Mouse (Mus musculus) lung, postnatal 4 days (tissue): Measurements from ENCODE around the gene Pglyrp1.
A peak's percentile ranks its signal among the peaks of the same experiment; 100 is the strongest.

ENCODE experiments used
- DNase-seq, 2 experiments: peaks; one replicate each; pipeline ENCODE4 v3.0.0; 2021

The Pglyrp1 gene

DNA sequence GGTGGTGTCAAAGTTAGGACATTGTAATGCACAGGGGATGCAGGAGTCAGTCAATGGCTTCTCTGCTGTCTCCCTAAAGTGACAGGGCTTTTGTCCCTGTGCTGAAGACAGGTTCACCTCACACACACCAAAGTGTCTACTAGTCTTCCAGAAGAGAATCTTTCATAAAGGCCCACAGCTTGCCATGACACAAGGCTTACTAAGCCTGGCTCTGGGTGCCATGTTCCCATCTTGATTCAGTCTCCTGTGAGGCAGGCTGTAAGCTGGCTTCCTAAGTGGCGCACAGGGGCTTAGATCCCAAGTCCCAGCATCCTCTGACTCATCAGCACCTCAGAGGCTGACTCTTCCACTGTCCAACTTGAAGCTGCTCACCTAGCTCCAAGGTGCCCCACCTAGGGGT is 15.8 kb downstream of the Pglyrp1 start:
- no peak for DNase-seq

DNA sequence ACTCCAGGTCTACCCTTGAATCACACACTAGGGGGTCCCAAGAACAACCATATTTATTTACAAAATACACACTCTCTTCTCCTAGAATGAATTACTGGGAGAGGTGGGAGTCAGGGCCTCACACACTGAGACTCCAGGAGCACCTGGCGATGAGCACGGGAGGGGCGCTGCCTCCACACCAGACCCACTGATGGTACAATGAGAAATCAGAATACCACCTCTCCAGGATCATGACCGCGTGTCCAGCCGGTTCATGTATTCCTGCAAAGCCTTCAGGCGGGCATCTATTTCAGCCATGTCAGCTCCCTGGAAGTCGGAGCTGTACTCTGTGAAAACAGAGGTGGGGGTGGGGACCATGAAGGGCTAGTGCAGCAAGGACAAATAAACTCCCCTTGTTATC is 19.7 kb downstream of the Pglyrp1 start:
- DNase-seq: no peak

DNA sequence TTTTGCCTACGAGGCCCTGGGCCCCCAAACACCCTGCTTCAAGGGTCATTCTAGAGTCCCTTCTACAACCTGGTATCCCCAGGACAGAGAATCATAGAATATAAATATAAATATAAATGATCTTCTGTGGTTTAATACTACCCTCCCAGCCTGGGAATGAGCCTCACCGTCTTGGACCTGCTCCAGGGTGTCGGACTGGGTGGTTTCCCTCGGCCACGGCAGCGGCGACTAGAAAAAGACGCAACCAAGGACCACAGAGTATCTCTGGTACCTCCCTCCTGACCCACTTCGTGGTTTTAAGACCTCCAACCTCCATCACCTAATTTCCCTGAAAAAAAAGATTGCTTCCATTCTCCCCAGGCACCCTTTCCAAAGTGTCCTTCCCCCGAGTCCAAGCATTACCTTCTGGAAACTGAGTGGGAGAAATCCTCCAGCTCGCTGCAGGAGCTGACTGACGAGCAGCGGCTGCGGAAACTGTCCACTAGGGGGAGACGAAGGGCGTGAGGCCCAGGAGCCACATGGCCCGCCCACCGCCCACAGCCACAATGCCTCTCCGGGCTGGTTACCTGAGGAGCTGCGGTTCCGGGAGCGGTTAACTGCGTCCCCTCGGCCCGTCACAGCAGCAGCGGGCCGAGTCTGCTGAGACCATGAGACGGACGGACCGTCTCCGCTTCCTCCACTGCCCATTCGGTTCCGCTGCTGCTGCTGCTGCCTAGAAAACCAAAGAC is 20.9 kb downstream of the Pglyrp1 start:
- DNase-seq: peak; percentile 86 to 90

DNA sequence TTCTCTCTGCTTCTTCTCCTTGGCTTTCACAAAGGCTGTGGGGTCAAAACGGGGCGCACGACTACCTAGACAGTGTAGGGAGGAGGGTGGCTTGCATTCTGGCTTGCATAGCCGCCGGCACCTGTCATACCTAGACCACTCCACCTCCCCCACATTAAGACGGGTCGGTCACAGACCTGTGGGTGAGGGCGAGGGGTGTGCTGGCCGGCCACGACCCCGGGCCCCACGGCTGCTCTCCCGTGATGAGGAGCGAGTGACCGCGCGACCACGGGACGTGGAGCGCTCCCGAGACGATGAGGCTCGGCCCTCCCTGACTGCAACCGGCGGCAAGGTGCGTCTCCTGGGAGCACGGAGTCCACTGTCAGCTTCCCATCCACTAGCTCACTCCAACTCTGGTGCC is 21.9 kb downstream of the Pglyrp1 start:
- no peak for DNase-seq

DNA sequence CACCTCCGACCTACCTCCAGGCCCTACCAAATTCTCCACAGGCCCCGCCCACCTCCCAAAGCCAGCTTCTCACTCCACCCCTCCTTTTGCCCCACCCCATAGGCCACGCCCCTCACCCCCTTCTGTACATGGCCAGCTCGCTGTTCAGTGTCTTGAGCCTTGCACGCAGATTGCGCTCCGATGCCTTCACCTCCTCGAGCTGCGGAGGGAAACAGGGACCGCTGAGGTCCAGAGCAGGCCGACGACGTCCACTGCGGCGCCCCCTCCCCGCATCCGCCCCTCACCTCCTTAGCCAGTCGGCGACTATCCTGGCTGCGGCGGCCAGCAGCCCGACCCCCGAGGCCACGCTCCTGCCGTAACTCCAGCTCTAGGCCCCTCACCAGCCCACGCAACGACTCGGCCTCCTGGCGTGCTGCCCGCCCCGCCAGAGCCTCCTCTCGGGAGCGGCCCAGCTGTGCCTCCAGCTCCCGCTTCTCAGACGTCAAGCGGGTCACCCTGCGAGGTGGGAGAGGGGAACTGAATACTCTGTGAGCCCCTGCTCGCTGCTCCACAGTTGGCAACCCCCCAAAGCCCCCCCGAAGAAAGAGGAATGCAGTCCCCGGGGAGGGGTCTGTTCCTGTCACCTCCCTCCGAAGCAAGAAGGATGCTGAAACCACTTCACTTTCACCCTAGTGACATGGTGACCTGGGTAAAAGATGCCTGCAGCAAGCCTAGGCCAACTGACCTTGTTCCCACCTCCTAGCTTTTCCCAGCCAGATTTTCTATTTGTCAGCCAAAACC is 22.7 kb downstream of the Pglyrp1 start:
- DNase-seq: peak; percentile 77 to 80

DNA sequence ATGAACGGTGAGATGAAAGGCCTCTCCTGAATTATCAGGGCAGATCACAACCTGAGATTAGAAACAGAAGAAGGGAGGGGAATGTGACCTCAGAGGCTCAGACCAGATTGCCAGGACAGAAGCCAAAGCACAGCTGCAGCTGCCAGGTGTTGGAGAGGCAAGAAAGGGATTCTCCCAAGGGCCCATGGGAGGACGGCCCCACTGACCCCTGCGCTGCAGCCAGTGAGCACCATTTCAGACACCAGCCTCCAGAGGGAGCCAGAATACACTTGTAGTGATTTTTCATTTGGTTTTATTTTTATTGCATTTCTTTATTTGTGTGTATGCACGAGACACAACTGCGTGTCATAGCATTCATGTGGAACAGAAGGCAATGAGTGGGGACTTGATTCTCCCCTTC is 25.4 kb downstream of the Pglyrp1 start:
- DNase-seq: peak in 1 of 2 experiments; percentile 51

DNA sequence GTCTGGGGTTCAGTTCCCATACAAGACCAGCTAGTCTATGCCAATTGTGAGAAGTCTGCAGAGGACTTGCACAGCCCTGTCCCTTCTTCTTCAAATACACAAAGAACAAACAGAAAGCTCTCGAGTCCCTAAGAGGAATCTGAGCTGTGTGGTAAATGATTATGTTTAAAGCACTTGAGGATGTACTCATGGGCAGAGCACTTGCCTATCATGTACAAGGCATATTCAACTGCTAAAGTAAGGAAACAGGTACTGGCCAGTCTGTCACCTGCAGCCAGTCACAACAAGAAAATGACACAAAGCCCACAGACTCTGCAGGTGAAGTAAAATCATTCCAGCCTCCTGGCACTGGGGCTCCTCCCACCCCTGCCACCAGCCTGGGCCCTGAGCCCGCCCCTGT is 29.4 kb downstream of the Pglyrp1 start:
- no peak for DNase-seq

DNA sequence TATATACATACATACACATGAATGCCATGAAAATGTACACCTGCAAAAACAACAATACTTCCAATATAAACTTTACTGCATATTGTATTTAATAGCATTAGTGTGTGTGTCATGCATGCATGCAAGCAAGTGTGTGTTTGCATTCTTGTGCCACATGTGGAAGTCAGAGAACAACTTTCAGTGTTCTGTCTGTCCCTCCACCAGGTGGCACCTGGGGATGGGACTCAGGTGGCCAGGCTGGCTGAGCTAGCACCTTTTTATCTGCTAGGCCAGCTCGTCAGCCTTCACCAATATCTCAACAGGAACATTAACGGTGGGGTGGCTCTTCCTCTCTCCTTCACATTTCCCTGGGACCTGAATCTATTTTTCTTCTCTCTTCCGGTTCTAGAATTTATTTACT is 31.4 kb downstream of the Pglyrp1 start:
- DNase-seq: no peak

DNA sequence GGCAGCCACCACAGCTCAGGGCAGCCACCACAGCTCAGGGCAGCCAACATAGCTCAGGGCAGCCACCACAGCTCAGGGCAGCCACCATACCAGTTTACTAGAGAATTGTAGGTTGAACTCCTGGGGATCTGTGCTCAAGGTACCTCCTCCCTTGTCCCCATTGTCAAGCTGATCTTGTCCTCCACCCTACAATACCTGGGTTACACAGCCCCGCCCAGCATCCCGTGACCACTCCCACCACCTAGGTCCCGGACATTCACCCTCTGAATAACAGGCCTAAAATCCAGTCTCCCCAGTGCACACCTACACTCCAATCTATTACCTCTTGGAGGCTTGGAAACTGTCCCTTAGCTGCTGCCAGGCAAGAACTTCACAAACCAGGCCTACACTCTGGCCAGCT is 33.8 kb downstream of the Pglyrp1 start:
- DNase-seq: no peak

DNA sequence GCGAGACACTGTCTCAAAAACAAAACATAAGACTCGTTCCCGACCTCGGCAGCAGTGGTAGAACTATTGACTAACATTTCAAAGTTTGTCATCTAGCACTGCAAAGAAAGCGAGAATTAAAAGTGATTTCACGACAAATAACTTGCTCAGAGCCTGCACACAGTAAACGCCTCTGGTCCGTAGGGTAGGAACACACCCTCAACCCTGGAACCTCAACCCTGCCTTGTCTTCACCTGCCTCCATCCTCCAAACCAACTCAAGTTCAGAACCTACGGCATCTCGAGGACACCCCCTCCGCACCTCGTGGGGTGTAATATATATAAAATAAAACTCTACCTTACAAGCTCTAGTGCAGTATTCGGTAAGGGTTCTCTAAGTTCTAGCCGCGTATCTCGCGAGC is 38.7 kb downstream of the Pglyrp1 start:
- no peak for DNase-seq

DNA sequence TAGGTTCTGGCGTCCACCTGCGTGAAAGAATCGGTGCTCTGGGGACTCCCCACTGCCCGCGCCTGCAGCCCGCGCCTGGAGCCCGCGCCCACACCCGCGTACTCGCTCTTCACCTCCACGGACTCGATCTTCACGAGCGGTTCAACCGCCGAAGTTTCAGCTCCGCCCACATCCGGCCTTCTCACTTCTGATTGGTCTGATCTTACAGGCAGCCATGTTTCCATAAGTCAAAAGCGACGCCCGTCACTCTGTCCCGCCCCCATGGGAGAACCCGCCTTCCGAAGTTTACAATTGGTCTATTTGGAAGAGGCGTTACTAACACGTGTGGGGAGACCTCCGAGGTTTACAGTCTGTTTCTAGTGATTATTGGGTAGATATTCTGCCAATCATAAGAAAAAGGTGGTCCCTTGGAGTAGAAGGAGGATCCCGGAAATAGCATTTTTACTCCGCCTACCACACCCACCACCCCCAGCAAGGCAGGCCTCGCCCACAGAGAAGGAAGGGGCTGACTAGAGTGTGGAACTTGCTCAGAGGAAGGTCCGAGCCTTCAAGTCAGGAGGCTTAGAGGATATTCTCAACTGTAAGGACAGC is 39.2 kb downstream of the Pglyrp1 start, which contains the start of gene Ccdc61:
Ccdc61 (minus strand) TSS at position 175 of the 591 bp plus-strand sequence.
- peak; percentile 97 to 98 for DNase-seq

DNA sequence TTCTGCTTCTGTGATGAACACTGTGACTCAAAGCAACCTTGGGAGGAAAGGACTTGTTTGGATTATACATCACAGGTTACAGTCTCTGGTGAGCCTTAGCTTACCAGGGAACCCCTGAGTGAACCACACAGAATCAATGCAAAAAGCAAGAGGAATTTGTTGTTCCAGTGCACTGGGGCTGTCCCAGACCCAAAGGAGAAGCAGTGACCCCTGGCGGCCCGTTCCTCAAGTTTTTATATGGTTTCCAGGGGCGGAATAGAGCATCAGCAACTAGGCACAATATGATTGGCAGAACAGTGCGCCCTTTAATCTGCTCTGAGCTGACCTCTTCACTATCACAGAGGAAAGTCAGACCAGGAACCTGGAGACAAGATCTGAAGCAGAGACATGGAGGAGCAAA is 45.1 kb downstream of the Pglyrp1 start:
- no peak for DNase-seq

DNA sequence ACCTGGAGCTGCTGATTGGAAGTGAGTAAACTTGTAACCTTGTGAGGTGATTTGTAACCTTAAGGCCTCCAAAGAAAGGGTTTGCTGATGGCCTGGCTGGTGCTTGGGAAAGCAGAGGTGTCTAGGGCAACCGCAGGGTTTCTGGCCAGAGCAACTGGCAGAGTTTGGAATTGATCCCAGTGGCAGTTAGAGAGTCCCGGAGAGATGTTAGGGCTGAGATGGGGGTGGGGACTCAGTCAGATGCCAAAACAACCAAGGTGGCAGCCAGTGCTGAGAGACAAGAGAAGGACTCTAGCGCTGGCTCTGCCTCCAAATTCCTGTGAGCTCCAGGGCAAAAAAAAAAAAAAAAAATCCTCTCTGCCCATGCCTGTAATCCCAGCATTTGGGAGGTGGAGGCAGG is 46.8 kb downstream of the Pglyrp1 start:
- DNase-seq: no peak

DNA sequence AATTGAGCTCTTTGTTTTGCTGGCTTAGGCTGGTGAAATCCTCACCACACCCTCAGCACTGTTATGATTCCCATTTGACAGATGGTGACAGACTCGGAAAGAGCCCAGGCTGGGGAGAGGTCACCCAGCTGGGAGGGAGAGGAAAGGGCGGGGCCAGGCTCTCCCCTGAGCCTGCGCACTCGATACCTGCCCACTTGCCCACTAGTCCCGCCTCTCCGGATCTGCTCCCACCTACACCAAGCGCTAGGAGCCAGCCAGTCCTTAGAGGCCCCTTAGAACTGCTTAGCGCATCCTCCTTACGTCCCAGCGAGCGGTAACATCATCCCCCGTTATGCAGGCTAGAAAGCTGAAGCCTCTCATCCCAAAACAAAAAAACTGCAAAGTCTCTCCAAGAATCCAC is 49.9 kb downstream of the Pglyrp1 start:
- DNase-seq: peak; percentile 77 to 86

DNA sequence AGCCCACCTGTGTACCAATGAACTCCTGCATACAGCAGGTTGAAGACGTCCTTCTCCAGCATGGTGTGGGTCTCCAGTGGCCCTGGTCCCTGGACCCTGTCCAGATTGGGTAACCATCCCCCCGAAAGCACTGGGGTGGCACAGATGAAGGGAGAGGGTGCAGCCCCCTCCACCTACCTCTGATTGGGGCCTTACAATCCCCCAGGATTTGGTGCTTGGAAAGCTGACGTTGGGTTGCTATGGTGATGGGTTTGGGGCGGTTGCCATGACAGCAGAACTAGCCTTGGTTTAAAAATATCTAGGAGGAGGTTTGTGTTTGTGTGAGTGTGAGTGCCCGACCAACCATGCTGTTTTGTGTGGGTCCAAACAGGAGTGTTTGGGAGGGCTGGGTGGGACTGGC is 51.7 kb downstream of the Pglyrp1 start:
- DNase-seq: no peak

DNA sequence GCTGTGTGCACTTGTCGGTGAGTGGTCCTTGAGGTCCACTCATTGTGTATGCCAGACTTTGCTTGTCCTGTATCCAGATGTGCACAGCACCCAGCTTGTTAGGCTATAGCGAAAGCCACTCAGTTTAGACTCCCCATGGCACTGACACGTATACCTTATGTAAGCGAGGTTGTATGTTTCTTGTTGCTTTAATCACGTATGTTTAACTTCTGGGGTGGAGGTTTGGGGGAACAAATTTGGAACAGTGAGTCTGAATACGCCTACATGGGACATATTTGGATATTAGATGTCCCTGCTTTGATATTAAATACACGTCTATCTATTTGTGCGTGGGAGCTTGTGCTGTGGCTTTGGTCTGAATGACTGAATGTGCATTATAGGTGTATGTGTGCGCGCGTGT is 52.1 kb downstream of the Pglyrp1 start:
- DNase-seq: no peak

DNA sequence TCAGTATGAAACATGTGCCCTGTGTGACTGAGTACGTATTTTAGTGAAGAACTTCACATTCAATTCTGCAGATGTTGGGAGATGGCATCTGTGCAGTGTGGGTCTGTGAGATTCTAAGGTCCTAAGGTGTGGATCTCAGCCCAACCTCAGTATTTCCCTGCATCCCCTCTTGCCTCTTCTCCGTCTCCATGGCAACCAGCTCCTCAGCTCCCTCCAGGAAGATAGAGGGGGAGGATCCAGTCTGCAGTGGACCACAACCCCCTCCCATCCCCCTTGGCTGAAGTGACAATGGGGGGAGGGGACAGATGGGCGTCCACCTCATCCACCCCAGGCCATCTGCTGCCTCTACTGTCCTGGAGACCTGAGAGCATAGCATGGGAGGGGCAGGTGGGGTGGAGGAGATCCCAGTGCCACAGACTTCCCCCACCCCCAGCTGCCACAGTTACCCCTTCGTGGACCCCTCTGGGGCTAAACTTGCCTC is 52.6 kb downstream of the Pglyrp1 start:
- no peak for DNase-seq

DNA sequence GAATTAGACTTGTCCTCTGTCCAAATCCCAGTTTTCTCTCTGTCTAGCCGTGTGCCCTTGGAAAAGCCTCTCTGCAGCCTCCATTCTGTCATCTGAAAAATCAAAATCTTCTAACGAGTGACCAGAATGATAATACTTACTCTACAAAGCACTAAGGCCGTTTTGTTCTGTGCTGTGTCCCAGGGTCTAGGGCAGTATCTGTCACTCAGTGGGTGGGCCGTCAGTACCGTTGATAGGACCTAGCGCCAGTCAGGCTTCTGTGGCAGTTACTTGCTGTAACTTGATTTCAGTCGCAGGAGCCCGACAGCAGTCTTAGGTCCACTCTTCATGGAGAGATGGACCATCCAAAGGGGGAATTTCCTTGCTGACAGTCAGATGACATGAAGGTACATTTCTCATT is 53.2 kb downstream of the Pglyrp1 start:
- no peak for DNase-seq

DNA sequence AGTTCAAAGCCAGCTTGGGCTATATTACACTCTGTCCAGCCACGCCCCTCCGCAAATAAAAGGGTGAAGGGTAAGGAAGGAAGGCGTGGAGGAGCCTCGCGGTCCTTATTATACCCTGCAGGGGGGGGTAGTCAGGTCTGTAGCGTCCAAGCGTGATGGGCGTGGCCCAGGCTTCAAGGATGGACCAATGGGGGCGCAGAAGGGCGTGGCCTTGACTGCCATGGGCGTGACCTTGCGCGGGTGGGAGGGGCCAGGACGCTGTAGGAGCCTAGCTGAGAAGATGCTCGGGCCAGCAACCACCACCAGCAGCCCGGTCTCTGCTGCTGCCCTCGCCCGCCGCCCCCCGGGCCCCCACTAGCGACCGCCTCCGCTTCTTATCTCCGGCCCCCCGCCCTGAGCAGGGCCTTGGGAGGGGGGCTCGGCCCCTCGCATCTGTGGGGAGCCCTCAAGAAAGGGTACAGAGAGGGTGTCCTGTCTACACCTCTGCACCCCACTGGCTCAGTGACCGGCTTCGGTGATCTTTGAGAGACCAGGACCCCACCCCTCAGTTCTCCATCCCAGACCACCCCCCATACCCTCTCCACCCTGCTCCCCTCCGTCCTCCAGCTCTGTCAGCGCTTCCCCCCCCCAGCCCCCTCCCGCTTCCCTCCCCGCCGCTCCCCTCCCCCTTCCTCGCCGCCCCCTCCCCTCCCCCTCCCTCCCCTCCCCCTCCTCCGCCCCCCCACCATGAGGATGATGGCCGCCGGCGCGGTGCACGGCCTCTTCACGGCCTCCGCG is 54.2 kb downstream of the Pglyrp1 start, which contains the start of gene Nova2:
Nova2 (plus strand) TSS at position 727 of the 777 bp plus-strand sequence.
- DNase-seq: peak; percentile 91 to 92

DNA sequence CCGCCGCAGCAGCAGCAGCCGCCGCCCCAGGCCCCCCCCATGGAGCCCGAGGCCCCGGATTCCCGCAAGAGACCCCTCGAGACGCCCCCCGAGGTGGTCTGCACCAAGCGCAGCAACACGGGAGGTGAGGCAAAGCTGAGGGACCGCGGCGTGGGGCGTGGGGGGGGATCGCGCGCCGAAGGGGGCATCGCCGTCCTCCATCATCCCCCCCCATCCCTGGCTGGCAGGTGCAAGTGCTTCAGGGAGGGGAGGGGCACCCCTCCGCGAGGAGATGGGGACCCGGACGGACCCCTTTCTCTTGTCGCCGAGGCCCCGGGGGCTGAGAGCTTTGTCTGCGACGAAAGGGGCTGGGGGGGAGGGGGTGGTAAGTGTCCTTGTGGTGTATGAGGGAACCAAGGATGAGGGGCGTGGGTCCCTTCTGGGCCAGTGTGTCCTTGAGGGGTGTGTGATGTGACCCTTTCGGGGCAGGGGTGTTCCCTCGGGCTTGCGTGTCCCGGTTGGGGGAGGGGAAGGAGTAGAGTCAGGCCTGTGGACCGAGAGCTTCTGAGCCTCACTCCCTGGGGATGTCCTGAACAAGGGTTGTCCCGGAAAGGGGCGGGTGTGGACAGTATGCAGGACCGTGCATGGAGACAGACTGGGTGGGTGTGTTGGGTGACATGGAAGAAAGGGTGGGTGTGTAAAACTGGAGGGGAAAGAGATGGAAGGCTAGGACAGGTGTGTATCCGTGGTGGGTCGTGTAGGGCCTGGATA is 55.1 kb downstream of the Pglyrp1 start:
- peak; percentile 63 to 68 for DNase-seq

DNA sequence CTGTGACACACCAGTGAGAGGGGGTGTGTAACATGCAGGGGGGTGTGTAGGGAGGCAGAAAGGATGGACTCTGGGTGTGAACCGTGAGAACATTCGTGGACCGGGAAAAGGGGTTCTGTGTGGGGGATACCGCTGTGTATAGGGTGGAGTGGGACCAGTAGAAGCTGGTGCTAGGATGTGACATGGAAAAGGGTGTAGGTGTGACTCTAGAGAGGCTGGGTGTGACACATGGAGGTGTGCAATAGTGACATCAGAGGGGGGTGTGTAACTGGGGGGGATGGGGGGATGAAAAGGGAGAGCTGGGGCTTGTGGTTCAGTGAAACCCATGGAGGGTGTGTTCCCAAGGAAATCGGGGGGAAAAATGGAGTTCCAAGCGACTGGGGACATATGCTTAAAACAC is 55.8 kb downstream of the Pglyrp1 start:
- DNase-seq: no peak

DNA sequence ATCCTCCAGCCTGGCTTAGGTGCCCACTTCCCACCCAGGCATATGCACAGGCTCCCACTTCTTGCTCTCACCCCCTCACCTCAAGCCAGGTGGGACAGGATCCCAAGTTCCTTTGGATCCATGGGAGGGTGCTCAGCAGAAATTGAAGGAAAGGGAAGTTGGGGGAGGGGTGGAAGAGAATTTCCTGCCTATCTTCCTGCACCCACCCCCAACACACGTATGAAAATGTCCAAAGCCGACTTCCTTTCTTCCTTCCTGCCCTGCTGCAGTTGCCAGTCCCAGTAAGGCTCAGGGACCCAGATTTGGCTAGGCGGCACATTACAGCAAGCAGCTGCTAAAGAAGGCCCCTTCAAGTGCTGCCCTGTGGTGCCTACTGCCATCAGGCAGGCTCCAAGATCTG is 56.6 kb downstream of the Pglyrp1 start:
- DNase-seq: peak; percentile 50 to 65
